Mouse (Mus musculus): ENCODE measurements around the gene Rab4a.
A peak's percentile ranks its signal among the peaks of the same experiment; 100 is the strongest.

The Rab4a gene

GRCm38 (mm10) chr8:123854252-123854651 lies 48.5 kb downstream of the Rab4a start:
- no peak for DNase-seq

GRCm38 (mm10) chr8:123854733-123855475 lies 49.1 kb downstream of the Rab4a start:
- no peak for DNase-seq

GRCm38 (mm10) chr8:123857361-123857760 lies 51.6 kb downstream of the Rab4a start:
- no peak for DNase-seq

DNA sequence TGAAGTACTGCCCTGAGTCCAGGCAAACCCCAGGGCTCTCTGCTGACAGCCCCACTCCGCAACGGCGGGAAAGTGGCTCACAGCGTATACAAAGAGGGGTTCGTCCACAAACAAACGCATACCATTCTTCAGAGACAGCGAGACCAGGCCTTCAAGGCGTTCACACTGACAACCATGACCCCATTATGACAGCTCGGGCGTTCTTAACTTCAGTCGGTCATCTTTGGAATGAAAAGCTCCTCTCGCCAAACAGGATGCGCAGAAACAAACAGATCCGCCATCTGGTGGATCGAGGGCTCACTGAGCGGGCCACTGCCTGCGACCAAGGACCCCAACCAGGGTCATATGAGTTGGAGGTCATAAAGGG lies 52.8 kb downstream of the Rab4a start:
- no peak for DNase-seq

DNA sequence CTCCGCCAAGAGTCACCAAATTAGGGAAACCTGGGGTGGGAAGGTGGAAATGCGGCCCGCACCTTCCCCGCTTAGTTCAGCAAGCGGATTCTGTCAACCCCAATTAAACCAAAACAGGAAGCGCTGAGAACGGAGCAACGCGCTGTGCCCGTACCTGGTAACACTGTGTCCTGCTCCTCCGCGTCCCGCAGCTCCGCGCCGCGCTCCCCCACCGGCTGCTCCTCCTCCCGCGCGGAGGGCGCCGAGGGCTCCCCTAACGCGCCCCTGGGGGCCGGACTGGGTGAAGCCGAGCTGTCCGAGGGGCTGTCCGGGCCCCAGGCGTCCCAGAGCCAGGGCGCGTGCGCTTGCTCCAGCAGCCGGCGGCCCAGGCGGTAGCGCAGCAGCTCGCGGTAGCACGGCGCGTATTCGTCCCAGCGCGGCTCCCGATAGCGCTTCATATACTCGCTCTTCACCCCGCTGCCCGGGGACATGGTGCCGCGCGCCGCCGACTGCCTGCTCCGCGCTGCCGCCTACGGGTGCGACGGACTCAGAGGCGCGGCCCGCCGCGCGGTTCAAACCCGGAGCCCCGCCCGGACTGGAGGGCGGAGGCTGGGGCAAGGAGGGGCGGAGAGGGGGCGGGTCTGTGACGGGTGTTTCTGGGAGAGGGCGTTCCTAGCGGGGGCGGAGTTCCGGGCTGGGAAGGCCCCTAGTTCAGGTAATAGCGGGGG lies 53.3 kb downstream of the Rab4a start:
- DNase-seq, result peak; percentile 95

GRCm38 (mm10) chr8:123859648-123860259 lies 54.0 kb downstream of the Rab4a start, which contains the start of gene Ccsap:
TSS of gene Ccsap (minus strand) at chr8:123860209.
- DNase-seq, result peak in 1 of 2 experiments; percentile 36

DNA sequence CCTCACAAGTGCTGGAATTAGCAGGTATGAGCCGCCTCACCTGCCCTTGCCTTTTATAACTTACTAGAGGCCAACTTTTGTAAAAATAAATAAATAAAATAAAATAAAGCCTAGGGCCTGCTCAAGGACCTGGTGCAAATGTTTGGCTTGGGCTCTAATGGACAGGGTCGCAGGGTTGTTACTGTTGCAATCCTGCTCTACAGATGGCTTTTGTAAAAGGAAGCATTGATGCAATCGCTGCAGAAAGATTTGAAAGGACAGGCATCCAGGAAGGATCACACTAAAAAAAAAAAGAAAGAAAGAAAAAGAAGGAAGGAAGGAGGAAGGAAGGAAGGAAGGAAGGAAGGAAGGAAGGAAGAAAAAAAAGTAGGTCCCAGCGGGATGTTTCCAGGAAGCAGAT lies 54.6 kb downstream of the Rab4a start:
- DNase-seq, result no peak

GRCm38 (mm10) chr8:123865786-123866185 lies 60.0 kb downstream of the Rab4a start:
- DNase-seq, result no peak

DNA sequence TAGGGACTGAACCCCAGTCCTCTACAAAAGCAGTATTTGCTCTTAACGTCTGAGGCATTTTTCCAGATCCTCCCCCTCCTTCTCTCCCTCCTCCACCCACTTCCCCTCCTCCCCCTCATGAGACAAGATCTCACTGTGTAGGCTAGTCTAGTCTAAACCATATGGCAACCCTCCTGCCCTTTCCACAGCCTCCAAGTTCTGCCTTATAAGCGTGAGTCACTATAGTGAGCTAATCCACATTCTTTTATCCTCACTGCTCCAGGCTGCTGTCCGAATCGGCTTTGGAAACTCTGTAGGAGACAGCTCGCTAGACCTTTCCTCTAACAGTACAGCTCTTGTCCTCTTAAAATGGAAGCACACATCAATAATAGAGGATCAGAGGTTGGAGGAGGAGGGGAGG lies 61.2 kb downstream of the Rab4a start:
- no peak for DNase-seq

DNA sequence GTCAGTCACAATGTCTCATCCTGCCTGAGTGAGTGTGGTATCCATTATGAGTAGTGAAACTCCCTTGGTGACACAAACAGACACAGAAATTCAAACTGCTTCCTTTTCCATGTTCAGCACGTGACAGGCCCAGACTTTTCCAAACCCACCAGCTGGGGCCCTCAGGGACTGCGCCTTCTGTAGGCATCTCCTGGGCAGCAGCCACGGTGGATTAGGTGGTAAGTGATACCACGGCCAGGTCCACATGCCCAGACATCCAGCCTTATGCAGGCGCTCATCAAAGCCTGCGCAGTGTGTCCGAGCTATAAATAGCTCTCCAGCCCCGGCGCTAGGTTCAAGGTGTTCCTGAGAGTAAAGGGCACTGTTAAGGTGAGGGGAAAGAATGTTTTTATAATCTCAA lies 66.3 kb downstream of the Rab4a start:
- no peak for DNase-seq

DNA sequence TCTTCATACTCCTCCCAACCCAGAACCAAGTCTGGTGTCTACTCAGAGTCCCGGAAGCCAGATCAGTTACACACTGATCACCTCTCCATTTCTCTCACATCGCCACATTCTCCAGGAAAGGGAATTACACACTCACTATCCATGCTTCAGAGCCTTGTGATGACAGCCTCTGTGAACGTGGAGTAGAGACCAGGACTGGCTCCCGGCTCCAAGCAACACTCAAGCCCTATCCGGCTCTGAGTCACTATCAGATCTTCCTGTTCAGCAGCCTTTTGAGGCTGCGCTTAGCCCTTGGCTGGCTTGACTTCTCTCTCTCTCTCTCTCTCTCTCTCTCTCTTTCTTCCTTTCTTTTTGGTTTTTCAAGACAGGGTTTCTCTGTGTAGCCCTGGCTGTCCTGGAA lies 67.6 kb downstream of the Rab4a start:
- no peak for DNase-seq

GRCm38 (mm10) chr8:123874324-123874723 lies 68.5 kb downstream of the Rab4a start:
- no peak for DNase-seq

DNA sequence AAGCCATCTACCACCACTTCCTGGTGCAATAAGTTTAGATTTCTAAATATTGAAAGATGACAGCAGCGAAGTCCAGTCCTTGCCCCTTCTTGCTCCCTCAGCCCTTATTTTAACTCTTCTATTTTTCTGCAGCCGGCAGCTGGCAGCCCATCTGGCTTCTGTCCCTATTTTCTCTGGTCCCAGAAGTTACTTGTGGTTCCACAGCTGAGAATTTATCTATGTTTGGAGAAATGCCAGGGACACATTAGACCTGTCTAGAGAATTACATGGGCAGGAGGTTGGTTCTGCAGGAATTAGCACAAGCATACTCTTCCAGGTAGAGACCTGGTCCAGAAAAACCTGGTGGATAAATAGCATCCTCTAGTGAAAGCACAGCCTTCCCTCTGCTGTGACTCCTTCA lies 72.1 kb downstream of the Rab4a start:
- DNase-seq, result no peak

DNA sequence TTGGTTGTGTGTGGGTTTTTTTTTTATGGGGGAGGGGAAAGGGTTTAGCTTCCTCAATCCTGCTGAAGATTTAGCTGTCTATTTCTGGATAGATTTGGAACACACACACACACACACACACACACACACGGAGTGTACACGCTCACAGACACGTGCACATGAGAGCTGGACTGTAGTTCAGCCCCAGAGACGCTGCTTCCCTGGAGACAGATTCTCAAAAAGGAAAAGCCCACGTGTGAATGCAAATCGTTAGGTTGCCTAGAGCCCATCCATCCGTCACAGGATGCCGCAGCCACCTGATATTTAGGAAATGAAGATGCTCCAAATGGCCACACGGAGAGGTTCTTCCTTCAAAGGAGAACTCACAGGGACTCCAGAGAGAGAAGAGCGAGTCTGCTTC lies 74.5 kb downstream of the Rab4a start:
- DNase-seq, result no peak

DNA sequence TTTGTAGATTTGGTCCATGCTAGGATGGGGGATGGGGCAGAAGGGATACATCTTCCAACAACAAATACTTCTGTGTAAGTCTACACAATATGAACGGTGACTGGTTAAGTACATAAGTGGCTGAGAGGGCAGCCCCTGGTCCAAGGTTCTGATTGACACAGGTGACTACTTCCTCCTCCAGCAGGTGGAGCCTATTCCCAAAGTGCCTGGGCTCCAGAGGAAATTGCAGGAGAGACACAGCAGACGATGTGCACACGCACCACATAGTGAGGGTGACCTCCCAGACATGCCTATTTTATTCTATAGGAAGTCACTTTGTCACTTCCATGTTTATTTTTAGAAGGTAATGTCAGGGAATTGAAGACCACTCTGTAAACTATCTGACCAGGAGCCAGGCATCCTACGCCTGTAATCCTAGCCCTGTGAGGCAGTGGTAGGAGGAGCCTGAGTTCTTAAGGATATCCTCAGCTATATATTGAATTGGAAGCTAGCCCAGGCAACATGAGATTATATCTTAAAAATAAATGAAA lies 75.1 kb downstream of the Rab4a start:
- no peak for DNase-seq

- no peak for DNase-seq
Observed at GRCm38 (mm10) chr8:123882412-123882811, 76.6 kb downstream of the Rab4a start.

DNA sequence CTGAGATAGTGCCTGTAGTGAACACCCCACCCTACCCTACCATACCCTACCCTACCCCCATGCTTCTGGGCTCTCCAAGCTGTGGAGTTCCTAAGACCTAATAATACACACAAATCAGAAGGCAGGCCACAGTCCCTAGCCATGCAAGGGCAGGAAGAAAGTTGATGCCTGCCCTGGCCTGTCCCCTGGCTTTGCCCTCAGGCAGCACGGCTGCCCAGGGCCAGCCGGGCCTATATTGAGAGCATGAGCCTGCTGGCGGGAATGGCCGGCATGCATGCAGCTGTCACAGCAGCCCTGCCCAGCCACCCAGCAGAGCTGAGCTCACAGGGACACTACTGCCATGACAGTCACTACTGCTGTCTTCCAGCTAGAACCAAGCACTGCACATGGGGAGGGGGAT lies 77.3 kb downstream of the Rab4a start:
- DNase-seq, result no peak

All from kidney, postnatal 25 days (tissue).